Mouse (Mus musculus) myocyte (in vitro differentiated cells): Measurements from ENCODE around the gene Usp12.

ENCODE experiments used
- MYOD1 ChIP-seq, 3 experiments: IDR thresholded peaks; one replicate each; pipeline ENCODE4 v1.6.1; 2011; ENCODE audit warnings: control low read depth in 2 of 3, low read depth in 2 of 3, mild to moderate bottlenecking in 2 of 3, moderate library complexity in 1 of 3; ENCODE audit not compliant: insufficient read length in 2 of 3, control insufficient read depth in 1 of 3
- POLR2A ChIP-seq: IDR thresholded peaks from one replicate; pipeline ENCODE4 v1.6.1; 2011; ENCODE audit warnings: low read depth, mild to moderate bottlenecking, control low read depth, moderate library complexity; ENCODE audit not compliant: insufficient read length
- POLR2AphosphoS2 ChIP-seq: IDR thresholded peaks from one replicate; pipeline ENCODE4 v1.6.1; 2011; ENCODE audit warnings: low read depth, control low read depth; ENCODE audit not compliant: insufficient read length
- TCF12 ChIP-seq: IDR thresholded peaks from one replicate; pipeline ENCODE4 v1.6.1; 2011; ENCODE audit warnings: mild to moderate bottlenecking, control low read depth; ENCODE audit not compliant: poor library complexity, insufficient read depth, severe bottlenecking
- USF1 ChIP-seq: IDR thresholded peaks from one replicate; pipeline ENCODE4 v1.6.1; 2011; ENCODE audit warnings: low read depth, mild to moderate bottlenecking, control low read depth, moderate library complexity

DNA sequence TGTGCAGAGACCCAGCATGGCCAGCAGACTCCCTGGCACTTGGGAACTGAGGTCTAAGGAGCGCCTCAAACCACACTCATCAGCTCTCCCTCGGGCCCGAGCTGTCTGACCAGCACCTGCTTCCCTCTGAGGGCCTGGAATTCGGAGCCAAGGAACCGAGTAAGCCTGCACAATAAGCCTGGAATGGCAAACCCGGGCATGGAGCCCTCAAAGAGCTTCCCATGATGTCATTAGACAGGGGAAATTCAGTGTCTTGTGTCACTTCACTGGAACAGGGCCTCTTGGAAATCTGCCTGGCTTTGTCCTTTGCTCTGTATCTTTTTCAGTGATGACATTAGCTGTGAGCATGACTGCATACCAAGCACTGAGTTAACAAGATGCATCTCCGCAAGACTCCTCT is 44.5 kb downstream of the Usp12 start:
- TF ChIP-seq USF1: no peak
- no peak for TF ChIP-seq POLR2A
- TF ChIP-seq MYOD1 (IDR thresholded peaks at IDR 0.05; ENCODE audit: control insufficient read depth in 1 of 3, insufficient read length in 2 of 3, low read depth in 2 of 3): peak in 1 of 3 experiments; percentile 27
- no peak for TF ChIP-seq TCF12
- no peak for TF ChIP-seq POLR2AphosphoS2
